Mouse (Mus musculus): Measurements from ENCODE around the gene Fam25c.

Fam25c gene

DNA sequence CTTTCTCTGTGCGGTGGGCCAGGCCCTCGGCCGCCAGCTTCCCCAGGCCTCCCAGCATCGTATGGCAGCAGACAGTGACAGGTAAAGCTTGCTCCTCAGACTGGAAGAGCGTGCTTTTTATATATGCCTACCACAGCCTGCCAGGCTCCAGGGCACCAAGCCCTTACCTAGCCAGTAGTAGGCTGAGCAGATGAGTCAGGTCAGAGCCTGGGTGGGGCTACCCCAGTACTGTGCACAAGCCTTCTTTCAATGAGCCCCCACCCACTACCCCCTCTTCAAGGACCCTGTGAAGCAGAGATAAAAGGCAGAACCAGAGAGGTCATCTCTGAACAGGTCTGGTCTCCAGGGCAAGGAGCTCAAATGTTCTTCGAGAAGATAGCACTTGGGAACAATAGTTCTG lies at the start of gene Fam25c:
Gene Fam25c (minus strand): TSS at position 133 of the 400 bp plus-strand sequence.
- DNase-seq (ENCODE audit: low read depth, low spot score) = no peak

- DNase-seq (ENCODE audit: low read depth, low spot score) = no peak
Observed at GRCm38 (mm10) chr14:34403424-34403823, 48.2 kb upstream of the Fam25c start.

- no peak for DNase-seq (ENCODE audit: low read depth, low spot score)
Observed at GRCm38 (mm10) chr14:34402871-34403270, 47.6 kb upstream of the Fam25c start.

- DNase-seq (ENCODE audit: low read depth, low spot score) = peak; percentile 90
Observed at GRCm38 (mm10) chr14:34401135-34401534, 45.9 kb upstream of the Fam25c start.

- peak; percentile 70 for DNase-seq (ENCODE audit: low read depth, low spot score)
Observed at GRCm38 (mm10) chr14:34400021-34400420, 44.8 kb upstream of the Fam25c start.

DNA sequence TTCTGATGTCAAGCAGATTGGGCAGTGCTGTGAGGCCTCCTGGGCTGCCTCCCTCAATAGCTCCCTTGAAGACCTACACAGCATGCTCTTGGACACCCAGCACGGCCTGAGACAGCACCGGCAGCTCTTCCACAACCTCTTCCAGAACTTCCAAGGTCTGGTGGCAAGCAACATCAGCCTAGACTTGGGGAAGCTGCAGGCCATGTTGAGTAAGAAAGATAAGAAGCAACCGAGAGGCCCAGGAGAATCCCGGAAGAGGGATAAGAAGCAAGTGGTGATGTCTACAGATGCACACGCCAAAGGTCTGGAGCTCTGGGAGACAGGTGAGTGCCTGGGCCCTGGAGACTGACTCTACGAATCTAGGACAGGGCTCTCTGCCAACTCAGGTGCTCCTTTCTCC lies 44.1 kb upstream of the Fam25c start:
- peak; percentile 18 for DNase-seq (ENCODE audit: low read depth, low spot score)

- peak; percentile 12 for DNase-seq (ENCODE audit: low read depth, low spot score)
Observed at GRCm38 (mm10) chr14:34398901-34399300, 43.7 kb upstream of the Fam25c start.

- DNase-seq (ENCODE audit: low read depth, low spot score) = no peak
Observed at GRCm38 (mm10) chr14:34397871-34398270, 42.6 kb upstream of the Fam25c start.

GRCm38 (mm10) chr14:34393295-34393694 lies 38.1 kb upstream of the Fam25c start:
- DNase-seq (ENCODE audit: low read depth, low spot score) = no peak

- DNase-seq (ENCODE audit: low read depth, low spot score) = no peak
Observed at GRCm38 (mm10) chr14:34382921-34383704, 27.9 kb upstream of the Fam25c start.

GRCm38 (mm10) chr14:34378560-34379331 lies 23.5 kb upstream of the Fam25c start:
- DNase-seq (ENCODE audit: low read depth, low spot score) = peak; percentile 96

DNA sequence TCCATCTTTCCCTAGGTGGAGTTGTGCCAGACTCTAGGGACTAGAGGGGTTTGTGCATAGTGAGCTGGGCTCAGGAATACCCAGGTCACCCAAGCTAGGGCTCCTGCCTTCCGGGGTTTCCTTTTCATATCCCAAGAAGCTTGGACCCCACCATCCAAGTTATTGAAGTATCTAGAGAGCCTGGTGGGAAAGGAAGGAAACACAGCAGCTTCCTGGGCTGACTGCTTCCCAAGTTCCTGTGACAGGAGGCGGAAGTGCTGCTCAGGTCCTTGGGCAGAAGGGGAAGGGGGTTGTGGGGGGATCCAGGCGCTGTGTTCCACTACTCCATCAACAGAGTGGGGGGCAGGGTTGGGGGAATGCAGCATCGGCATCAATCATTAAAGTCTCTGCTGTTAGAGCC lies 21.9 kb upstream of the Fam25c start:
- no peak for DNase-seq (ENCODE audit: low read depth, low spot score)

DNA sequence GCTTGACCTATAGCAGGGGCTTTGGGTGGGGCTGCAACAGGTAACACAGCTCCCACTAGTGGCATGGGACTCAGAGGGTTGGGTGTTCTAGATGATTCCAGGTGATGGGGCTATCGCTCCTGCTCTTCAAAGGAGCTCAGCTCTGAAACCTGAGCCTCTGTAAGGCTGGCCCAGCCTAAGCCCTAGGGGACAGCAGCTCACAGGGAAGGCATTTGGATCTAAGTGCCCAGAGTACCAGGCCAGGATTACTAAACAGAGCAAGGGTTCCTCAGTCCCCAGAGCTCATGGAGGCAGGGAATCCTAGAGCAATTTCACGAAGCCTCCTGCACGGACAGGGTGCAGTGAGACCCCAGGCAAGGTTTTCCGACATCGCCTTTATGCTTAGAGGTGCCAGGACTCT lies 20.7 kb upstream of the Fam25c start:
- no peak for DNase-seq (ENCODE audit: low read depth, low spot score)

DNA sequence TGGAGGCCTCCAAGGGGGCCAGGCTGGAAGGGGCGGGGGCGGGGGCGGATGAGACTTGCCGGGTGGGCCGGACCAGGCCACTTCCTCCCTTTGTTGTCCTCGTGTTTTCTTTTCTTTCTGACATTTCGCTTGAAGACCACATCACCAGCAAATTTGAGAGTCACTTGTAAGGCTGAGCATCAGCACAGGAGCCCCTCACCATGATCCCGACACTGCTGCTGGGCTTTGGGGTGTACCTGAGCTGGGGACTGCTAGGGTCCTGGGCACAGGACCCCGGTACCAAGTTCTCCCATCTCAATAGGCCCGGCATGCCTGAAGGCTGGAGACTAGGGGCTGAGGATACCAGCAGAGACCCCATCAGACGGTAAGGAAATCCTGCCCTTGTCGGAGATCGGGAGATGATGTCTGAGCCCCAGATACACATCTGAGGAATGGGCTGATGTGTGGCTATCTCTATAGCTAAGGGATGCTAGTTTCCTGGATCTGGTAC lies 20.2 kb upstream of the Fam25c start, which contains the start of gene Mmrn2:
Gene Mmrn2 (plus strand): TSS at position 51 of the 490 bp plus-strand sequence.
- no peak for DNase-seq (ENCODE audit: low read depth, low spot score)

- no peak for DNase-seq (ENCODE audit: low read depth, low spot score)
Observed at GRCm38 (mm10) chr14:34374577-34374976, 19.3 kb upstream of the Fam25c start, which contains the start of gene Sncg. TSS of gene Sncg (minus strand) at chr14:34374789.

GRCm38 (mm10) chr14:34373581-34373980 lies 18.3 kb upstream of the Fam25c start:
- DNase-seq (ENCODE audit: low read depth, low spot score) = no peak

DNA sequence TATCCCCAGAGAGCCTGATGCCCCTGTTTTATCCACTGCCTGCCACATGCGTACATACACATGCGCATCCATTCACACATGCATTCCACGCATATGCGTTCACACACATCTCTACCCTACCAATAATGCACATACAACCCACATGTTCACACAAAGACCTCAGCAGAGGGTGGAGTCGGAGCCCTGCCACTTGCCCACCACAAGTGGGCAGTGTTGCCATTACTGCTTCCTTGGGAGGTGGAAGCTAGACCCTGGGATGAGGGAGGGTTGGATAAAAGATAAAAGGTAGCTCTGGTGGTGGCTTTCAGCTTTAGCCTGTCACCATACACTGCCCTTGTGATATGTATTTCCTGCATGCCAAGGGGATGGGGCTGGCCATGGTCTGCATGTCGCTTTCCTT lies 17.4 kb upstream of the Fam25c start:
- peak; percentile 85 for DNase-seq (ENCODE audit: low read depth, low spot score)

GRCm38 (mm10) chr14:34371763-34372162 lies 16.5 kb upstream of the Fam25c start:
- peak; percentile 72 for DNase-seq (ENCODE audit: low read depth, low spot score)

DNA sequence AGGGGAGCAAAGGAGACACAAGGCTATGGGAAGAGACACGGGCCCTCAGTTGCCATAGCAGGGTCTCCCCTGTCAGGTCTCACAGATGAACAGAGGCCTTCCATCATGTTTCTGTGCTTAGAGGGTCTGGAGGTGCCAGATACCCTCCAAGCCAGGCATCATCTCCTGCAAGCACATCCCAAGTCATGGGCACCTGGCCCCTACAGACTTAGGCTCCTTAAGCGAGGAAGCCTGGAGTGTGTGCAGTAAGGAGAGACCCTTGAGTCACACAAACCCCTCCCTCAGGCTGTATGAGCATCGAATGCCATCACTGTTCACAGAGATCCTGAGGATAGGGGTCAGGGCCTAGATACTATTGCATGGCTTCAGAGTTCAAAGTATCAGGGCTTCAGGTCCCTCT lies 15.7 kb upstream of the Fam25c start:
- no peak for DNase-seq (ENCODE audit: low read depth, low spot score)

GRCm38 (mm10) chr14:34370203-34370602 lies 15.0 kb upstream of the Fam25c start:
- no peak for DNase-seq (ENCODE audit: low read depth, low spot score)

DNA sequence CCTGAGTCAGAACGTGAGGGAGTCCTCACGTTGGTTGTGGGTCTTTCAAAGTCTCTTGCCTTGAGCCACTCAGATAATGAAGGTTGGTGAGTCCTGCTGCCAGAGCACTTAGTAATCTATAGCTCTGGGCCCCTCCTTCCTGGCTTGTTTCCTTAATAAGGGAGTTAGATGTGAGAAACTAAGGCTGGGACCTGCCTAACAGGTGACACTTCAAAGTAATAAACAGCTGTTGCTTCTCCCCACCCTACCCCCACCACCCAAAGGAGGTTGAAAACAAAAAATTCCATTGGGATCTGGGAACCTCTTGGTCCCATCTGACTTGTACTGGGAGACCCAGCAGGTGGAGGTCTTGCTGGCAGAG lies 9.9 kb upstream of the Fam25c start:
- DNase-seq (ENCODE audit: low read depth, low spot score) = peak; percentile 75
